Mouse (Mus musculus) kidney, adult 2 months (tissue): ENCODE data around the gene 6030458C11Rik.

Experiments
- CTCF ChIP-seq: fragments of 200-500 bp; conservative IDR thresholded peaks from 2 replicates; pipeline ENCODE4 v1.5.1; 2011; ENCODE audit warnings: low read depth, mild to moderate bottlenecking, control low read depth, low read length, moderate library complexity, mixed read lengths; ENCODE audit not compliant: insufficient read depth, insufficient read length
- POLR2A ChIP-seq: fragments of 200-500 bp; IDR thresholded peaks from one replicate; pipeline ENCODE4 v1.6.1; 2011; ENCODE audit warnings: low read depth, low read length, control low read depth

DNA sequence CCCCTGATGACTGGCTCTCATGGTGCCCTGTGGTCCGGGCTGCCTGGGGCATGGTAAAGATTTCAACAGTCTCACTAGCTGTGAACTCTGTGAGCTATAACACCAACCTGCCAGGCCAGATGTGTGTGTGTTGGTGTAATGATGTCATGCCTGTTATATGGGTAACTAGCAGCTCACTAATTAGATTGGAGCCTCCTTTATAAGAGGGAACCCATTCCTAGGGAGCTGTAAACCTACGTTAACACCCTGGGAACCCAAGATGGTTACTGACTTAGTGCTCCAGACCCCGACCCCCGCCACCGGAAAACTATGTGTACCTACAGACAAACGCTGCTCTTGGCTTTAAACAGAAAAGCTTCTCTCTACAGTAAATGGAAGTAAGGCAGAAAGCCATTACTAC lies 43.2 kb downstream of the 6030458C11Rik start:
- TF ChIP-seq POLR2A (no peak), CTCF (no peak)
